ENCODE assay signal across 10 mouse cellular contexts in genomic region chr10:96075880-96076279, GRCm38 (mm10).
DNase-seq lines count a peak whose midpoint lies in the region; ATAC-seq and TF ChIP-seq lines count a peak whose summit lies in the region.
"Had no signal": no experiment of that assay in that cellular context is flagged by ENCODE, and none has a peak within 500 bp of the region (broad histone marks: within the 10 kb centered on the region; RNA-seq: fewer than 3 reads in every experiment).

No protein-coding gene starts in this region.

- no peaks in the 10 kb centered on the region for H3K4me1 ChIP-seq in forebrain, embryonic 14.5 days (ENCODE audit: control insufficient read depth, insufficient read depth, low read length)
- H3K4me1 ChIP-seq in forebrain, embryonic 10.5 days, result peaks cover 8% of the 10 kb centered on the region
- H3K4me1 ChIP-seq in midbrain, embryonic 14.5 days (ENCODE audit: control insufficient read depth, insufficient read depth, low read length), result no peaks in the 10 kb centered on the region; the same call in 1 of the 2 replicates
- H3K4me1 ChIP-seq in midbrain, embryonic 11.5 days (ENCODE audit: control insufficient read depth, insufficient read depth, low read length), result no peaks in the 10 kb centered on the region
- H3K4me1 ChIP-seq in cerebellum, adult 2 months (ENCODE audit: control insufficient read depth, insufficient read depth, low read length), result no peaks in the 10 kb centered on the region

- ATAC-seq in forebrain, embryonic 14.5 days, result no peak
- no peak for ATAC-seq in midbrain, embryonic 14.5 days (ENCODE audit: low FRiP score, low TSS enrichment)
- no peak for ATAC-seq in midbrain, embryonic 11.5 days (ENCODE audit: low FRiP score)
- ATAC-seq: activated CD4-positive, CD25-positive, alpha-beta regulatory T cell, adult 4 months had no signal

- 26% methylated on average over 7 of the region's 7 CpGs for WGBS in forebrain, embryonic 14.5 days
- WGBS in forebrain, embryonic 10.5 days, result 39% methylated on average over 7 of the region's 7 CpGs
- WGBS in midbrain, embryonic 14.5 days, result 23% methylated on average over 7 of the region's 7 CpGs
- 27% methylated on average over 7 of the region's 7 CpGs for WGBS in midbrain, embryonic 11.5 days
- 8% methylated on average over 7 of the region's 7 CpGs for WGBS in cerebellum, adult 2 months

- no peak for TF ChIP-seq POLR2A in cerebellum, adult 2 months (IDR thresholded peaks at IDR 0.05; ENCODE audit: borderline replicate concordance, insufficient read depth, low read length)

- no peak overlapping the region for H3K27ac ChIP-seq in forebrain, embryonic 14.5 days (ENCODE audit: low read depth, low read length)
- no peak overlapping the region for H3K27ac ChIP-seq in forebrain, embryonic 10.5 days
- no peak overlapping the region for H3K27ac ChIP-seq in midbrain, embryonic 14.5 days (replicated peaks; ENCODE audit: low read depth, low read length)
- no peak overlapping the region for H3K27ac ChIP-seq in midbrain, embryonic 11.5 days (ENCODE audit: low read depth, low read length)
- no peak overlapping the region for H3K27ac ChIP-seq in cerebellum, adult 2 months (ENCODE audit: insufficient read depth, low read length)
- H3K27ac ChIP-seq: liver, embryonic 14.5 days had no signal

- H3K9ac ChIP-seq in forebrain, embryonic 14.5 days (ENCODE audit: low read length), result no peak overlapping the region
- H3K9ac ChIP-seq in midbrain, embryonic 14.5 days (replicated peaks; ENCODE audit: low read length), result no peak overlapping the region
- no peak overlapping the region for H3K9ac ChIP-seq in midbrain, embryonic 11.5 days (ENCODE audit: low read length)
- H3K9ac ChIP-seq: liver, embryonic 14.5 days had no signal

- no peaks in the 10 kb centered on the region for H3K27me3 ChIP-seq in forebrain, embryonic 14.5 days (replicated peaks; ENCODE audit: control insufficient read depth, insufficient read depth, low read length)
- no peaks in the 10 kb centered on the region for H3K27me3 ChIP-seq in forebrain, embryonic 10.5 days (ENCODE audit: poor library complexity, severe bottlenecking)
- H3K27me3 ChIP-seq in midbrain, embryonic 14.5 days (ENCODE audit: control insufficient read depth, insufficient read depth, low read length), result no peaks in the 10 kb centered on the region
- no peaks in the 10 kb centered on the region for H3K27me3 ChIP-seq in midbrain, embryonic 11.5 days (ENCODE audit: control insufficient read depth, insufficient read depth, low read length)
- H3K27me3 ChIP-seq in cerebellum, adult 2 months (ENCODE audit: control insufficient read depth, insufficient read depth, low read length), result no peaks in the 10 kb centered on the region

- DNase-seq in forebrain, embryonic 14.5 days (ENCODE audit: low spot score), result peak; percentile 54
- DNase-seq in forebrain, embryonic 10.5 days (ENCODE audit: extremely low spot score, low spot score), result no peak
- peak; percentile 46 for DNase-seq in midbrain, embryonic 14.5 days
- DNase-seq in midbrain, embryonic 11.5 days (ENCODE audit: low spot score, missing footprints), result no peak
- peak; percentile 15 for DNase-seq in heart, postnatal 4 days
- DNase-seq in skeletal muscle tissue, adult 2 months (ENCODE audit: low read depth, low spot score), result peak; percentile 36
- DNase-seq in thymus, adult 18-20 months, result no peak
- DNase-seq in cerebellum, adult 2 months, result no peak

- no peaks in the 10 kb centered on the region for H3K9me3 ChIP-seq in forebrain, embryonic 14.5 days (replicated peaks; ENCODE audit: control insufficient read depth, low read length)
- H3K9me3 ChIP-seq in forebrain, embryonic 10.5 days, result no peaks in the 10 kb centered on the region
- no peaks in the 10 kb centered on the region for H3K9me3 ChIP-seq in midbrain, embryonic 14.5 days (ENCODE audit: control insufficient read depth, low read length)
- no peaks in the 10 kb centered on the region for H3K9me3 ChIP-seq in midbrain, embryonic 11.5 days (ENCODE audit: control insufficient read depth, low read length)

- H3K4me2 ChIP-seq in forebrain, embryonic 14.5 days (ENCODE audit: low read length), result no peak overlapping the region
- H3K4me2 ChIP-seq in midbrain, embryonic 14.5 days (ENCODE audit: low read length), result no peak overlapping the region
- no peak overlapping the region for H3K4me2 ChIP-seq in midbrain, embryonic 11.5 days

- no peak overlapping the region for H3K4me3 ChIP-seq in forebrain, embryonic 14.5 days (ENCODE audit: low read depth, low read length)
- no peak overlapping the region for H3K4me3 ChIP-seq in forebrain, embryonic 10.5 days
- no peak overlapping the region for H3K4me3 ChIP-seq in midbrain, embryonic 14.5 days (replicated peaks; ENCODE audit: low read depth, low read length)
- no peak overlapping the region for H3K4me3 ChIP-seq in midbrain, embryonic 11.5 days (ENCODE audit: low read depth, low read length)
- H3K4me3 ChIP-seq in cerebellum, adult 2 months (replicated peaks; ENCODE audit: insufficient read depth, low read depth, low read length), result no peak overlapping the region

- TF ChIP-seq CTCF in cerebellum, adult 2 months (IDR thresholded peaks at IDR 0.05; ENCODE audit: borderline replicate concordance, insufficient read depth, low read depth, low read length), result no peak

- H3K36me3 ChIP-seq in forebrain, embryonic 14.5 days (ENCODE audit: control insufficient read depth, insufficient read depth, low read length), result no peaks in the 10 kb centered on the region
- no peaks in the 10 kb centered on the region for H3K36me3 ChIP-seq in forebrain, embryonic 10.5 days (replicated peaks)
- no peaks in the 10 kb centered on the region for H3K36me3 ChIP-seq in midbrain, embryonic 14.5 days (ENCODE audit: control insufficient read depth, insufficient read depth, low read length)
- no peaks in the 10 kb centered on the region for H3K36me3 ChIP-seq in midbrain, embryonic 11.5 days (ENCODE audit: control insufficient read depth, insufficient read depth, low read length)

Comparison
In these comparisons a context has a peak if more than half of its experiments do, and no peak if none do; other contexts are left out.
1. DNase-seq: peak in forebrain, embryonic 14.5 days (single experiment), midbrain, embryonic 14.5 days (single experiment), heart, postnatal 4 days (single experiment) and skeletal muscle tissue, adult 2 months (single experiment); none in forebrain, embryonic 10.5 days (single experiment), midbrain, embryonic 11.5 days (single experiment), thymus, adult 18-20 months (0 of 2) and cerebellum, adult 2 months (0 of 2).